Mouse (Mus musculus) v-Abl transformed pro-B cells (cell line): ENCODE measurements at regions not wholly inside any gene's neighbourhood (a gene's known extent, or its start where the extent isn't known, plus 50 kb on each side); places are given as distances from the start of the nearest gene placed in this dataset.
"Not testable (repeated sequence)": the region's sequence is repeated elsewhere in the genome, so short reads cannot be mapped to it uniquely, and the experiment has no call there.

ENCODE experiments used
- in situ Hi-C, 2 experiments: fragments of 400-800 bp; cut with MboI; formaldehyde crosslinking; loops; one replicate each; pipeline ENCODE4 v1.15.1; 2025; ENCODE audit not compliant: unreplicated experiment in 2 of 2

- in situ Hi-C loops, result no loop called here
Measured at GRCm38 (mm10) chr16:86821586-86821985, 532.4 kb upstream of the N6amt1 start.

- in situ Hi-C loops, result not testable (repeated sequence)
Measured at GRCm38 (mm10) chr16:86818639-86819038, 535.3 kb upstream of the N6amt1 start.

- in situ Hi-C loops, result no loop called here
Measured at GRCm38 (mm10) chr16:86816763-86817593, 537.0 kb upstream of the N6amt1 start.

DNA sequence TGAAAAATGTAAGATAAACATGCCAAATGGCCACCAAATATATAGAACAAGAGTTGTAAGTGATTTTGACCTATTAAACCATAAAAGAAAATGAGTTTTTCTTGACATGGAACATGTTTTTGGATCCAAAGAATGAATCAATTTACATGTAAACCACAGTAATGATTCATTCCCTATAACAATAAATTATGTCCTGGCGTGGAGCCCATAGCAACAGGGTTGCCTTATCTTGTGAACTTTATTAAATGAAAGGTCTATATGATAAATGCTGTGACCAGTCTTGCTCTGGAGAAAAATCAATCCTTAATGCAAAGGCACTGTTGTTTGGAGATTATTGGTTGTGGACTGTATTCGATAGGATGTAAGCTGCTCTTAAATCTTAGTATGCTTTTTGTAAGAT is 538.0 kb upstream of the N6amt1 start:
- in situ Hi-C loops, result no loop called here

GRCm38 (mm10) chr16:86812692-86813091 is 541.3 kb upstream of the N6amt1 start:
- in situ Hi-C loops, result no loop called here

DNA sequence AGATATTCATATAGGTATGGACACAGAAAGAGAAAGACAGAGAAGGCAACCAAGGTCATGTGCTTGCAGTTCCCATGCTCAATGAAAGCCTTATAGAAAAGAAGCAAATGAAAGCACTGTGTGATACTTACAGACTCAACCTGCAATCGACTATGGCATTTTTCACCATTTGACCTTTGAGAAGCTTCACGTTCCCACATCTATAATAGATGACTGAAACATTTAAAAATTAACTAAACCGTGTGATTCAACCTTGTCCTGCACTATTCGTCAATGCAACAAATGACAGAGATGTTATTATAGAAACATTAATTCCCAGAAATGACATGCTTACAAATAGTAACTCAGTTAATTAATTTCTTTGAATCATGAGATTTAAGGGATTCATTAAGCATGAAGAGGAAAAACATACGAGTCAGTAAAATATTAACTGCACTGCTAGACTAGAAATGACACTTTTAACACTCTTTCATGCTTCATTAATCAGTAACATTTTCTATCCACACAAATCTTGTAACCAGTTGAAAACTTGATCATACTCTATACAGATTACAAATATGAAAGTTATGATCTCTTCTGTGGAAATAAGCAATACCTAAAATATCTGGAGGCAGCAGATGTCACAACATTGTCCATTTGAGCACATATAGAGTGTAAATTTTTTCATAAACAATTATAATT is 545.2 kb upstream of the N6amt1 start:
- in situ Hi-C loops, result no loop called here

DNA sequence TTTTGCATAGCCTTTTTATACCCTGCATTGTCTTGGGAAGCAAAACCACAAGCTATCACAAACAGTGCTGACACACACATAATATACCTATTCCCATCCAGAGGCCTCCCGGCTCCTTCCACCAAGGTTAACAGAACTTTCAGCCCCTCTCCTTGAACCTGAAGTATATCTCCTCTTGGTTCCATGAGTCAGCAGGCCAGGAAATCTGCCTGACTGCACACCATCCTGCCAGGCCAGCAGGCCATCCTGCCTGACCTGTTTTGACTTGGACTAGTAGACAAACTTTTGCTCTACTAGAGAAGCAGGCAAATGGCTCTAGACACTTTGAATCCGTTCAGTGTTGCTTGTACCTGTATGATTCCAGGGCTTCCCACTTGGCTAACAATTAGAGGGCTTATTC is 547.6 kb upstream of the N6amt1 start:
- in situ Hi-C loops, result no loop called here

- in situ Hi-C loops, result no loop called here
Measured at GRCm38 (mm10) chr16:86776086-86776485, 577.9 kb upstream of the N6amt1 start.

DNA sequence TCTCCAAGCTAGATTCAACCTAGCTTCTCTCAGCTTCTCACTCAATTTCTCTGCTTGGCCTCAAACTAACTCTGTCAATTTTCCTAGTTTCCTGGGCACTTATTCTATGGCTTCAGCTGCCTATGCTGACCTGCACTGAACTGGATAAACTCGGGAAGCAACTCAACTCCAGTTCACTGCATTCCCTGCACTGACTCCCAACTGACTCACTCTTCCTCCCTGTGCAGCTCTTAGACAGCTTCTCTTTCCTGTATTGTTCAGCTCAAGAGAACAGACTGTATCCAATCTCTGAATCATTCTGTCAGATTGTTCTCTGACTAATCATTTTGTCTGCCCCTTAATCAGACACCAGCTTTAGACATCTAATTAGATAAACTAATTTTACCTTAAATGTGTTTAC is 581.4 kb upstream of the N6amt1 start:
- in situ Hi-C loops, result no loop called here

DNA sequence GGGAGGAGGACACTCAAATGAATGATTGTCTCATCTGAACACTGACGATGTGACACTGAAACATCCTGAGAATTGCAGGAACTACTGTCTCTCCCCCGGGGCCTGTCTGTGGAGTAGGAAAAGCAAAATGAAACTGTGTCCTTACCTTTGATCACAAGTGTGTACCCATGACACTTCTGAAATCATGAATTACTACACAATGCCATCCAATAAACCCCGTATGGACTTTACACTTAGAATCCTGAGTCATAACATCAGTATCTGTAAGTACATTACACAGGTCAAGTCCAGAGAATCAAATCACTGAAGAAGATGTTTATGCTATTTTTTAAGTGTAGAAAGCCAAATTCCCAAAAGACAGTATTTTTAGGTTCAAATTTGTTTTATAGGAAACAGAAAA is 585.1 kb upstream of the N6amt1 start:
- in situ Hi-C loops, result no loop called here

- in situ Hi-C loops, result no loop called here
Measured at GRCm38 (mm10) chr16:86768355-86768754, 585.6 kb upstream of the N6amt1 start.

DNA sequence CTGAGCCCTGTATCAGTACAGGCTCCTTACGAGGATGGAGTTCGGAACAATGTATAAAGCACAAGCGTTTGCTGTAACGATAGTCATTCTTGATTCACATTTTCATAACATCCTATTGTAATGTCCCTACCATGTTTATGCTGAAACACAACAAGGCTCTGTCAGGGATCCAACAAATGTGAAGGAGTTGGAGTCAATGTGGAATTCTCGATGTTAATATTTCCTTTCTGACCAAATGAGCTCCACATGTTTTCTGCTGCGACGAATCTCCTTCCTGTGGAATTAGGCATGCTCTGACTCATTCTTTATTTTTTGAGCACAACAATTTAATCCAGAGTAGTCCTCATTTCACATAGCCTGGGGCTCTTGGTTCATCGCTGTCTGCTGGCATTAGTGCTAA is 588.0 kb upstream of the N6amt1 start:
- in situ Hi-C loops, result no loop called here

GRCm38 (mm10) chr16:86741236-86741635 is 612.7 kb upstream of the N6amt1 start:
- in situ Hi-C loops, result no loop called here

- in situ Hi-C loops, result no loop called here
Measured at GRCm38 (mm10) chr16:86718982-86719771, 634.8 kb upstream of the N6amt1 start.

- in situ Hi-C loops, result no loop called here
Measured at GRCm38 (mm10) chr16:86718353-86718752, 635.6 kb upstream of the N6amt1 start.

DNA sequence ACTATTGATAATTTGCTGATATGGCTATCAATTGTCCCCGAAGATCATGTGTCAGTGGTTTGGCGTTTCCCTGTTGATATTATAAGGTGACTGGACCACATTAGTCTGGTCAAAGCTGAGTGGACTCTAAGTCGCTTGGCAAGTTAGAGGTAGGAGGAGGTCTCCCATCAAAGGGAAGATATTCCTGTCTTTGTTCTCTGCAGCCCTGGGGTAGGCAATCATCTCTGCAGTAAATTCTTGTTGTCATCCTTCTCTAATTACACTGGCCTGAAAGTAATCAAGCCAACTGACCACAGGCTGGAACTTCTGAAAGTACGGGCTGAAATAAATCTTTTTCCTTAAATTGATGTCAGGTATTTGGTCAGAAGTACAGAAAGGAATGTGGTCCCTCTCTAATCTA is 652.3 kb upstream of the N6amt1 start:
- in situ Hi-C loops, result no loop called here

- in situ Hi-C loops, result no loop called here
Measured at GRCm38 (mm10) chr16:86694497-86694896, 659.5 kb upstream of the N6amt1 start.

DNA sequence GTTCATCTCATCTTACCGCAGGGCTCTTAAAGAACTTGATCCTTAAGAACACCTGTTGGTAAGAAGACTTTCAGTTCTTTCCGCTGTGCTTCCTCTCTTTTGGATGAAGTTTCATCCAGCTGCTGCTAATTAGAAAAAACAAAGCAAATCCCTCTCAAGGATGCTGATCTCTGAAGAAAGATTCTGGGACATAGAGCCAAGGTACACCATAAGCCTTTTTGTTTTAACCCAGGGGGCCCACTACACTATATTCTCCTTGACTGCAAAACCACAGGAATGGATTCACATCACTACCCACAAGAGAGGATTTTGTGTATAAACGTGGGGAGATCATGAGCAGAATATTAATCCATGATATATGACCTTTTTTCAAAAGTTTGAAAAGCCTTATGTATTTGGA is 694.8 kb upstream of the N6amt1 start:
- in situ Hi-C loops, result no loop called here

DNA sequence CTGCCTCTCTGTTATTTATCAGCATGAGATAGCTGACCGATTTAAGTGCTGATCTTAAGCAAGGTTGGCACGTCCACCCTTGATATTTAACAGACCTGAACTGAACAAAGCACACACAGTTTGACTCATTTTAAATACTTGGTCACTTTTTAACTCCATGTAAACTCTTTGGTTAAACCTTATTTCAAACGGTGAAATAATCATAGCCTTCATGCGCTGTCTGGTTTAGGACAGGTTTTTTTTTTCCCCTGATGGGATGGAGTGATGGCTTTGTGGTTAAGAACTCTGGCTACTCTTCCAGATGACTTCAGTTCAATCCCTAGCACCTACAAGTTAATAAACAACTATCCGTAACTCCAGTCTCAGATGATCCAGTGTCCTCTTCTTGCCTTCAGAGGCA is 706.7 kb upstream of the N6amt1 start:
- in situ Hi-C loops, result loop anchor here in 1 of 2 experiments (10.0 kb wide), 1 partner anchor 843 kb away; the partner anchor contains the start of gene Adamts1

DNA sequence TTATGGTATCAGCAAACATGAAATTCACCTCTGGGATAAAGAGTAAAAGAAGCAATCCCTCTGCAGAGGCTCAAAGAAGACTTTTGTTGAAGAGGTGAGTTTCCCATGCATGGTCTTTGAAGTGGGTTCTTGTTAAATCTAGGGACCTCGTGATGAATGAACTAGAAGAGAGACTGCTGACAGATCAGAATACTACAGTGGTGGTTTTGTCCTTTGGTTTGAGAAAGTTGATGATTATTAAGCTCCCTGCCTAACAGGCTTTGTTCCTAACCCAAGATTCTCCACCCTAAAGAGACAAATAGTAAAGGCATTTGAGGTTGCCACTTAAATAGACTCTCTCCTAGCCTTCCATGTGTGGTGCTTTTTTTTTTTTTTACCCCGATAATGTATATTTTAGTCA is 707.2 kb upstream of the N6amt1 start:
- in situ Hi-C loops, result loop anchor here in 1 of 2 experiments (10.0 kb wide), 1 partner anchor 842 kb away; the partner anchor contains the start of gene Adamts1

- in situ Hi-C loops, result loop anchor here in 1 of 2 experiments (10.0 kb wide), 1 partner anchor 841 kb away; the partner anchor contains the start of gene Adamts1
Measured at GRCm38 (mm10) chr16:86645436-86645835, 708.5 kb upstream of the N6amt1 start.
